Mouse (Mus musculus): ENCODE data around the gene Rgs7. TPM values are rescaled to one million over a fixed set of nuclear protein-coding genes. Genes with fewer than 3 reads are reported as not detected.

Rgs7 gene
- polyA plus RNA-seq, 1 experiment = 0.07 TPM

- H3K36me3 ChIP-seq (ENCODE audit: control insufficient read depth, insufficient read depth) = no peaks in the 10 kb centered on the region
- TF ChIP-seq FOSL1 (IDR thresholded peaks at IDR 0.05; ENCODE audit: insufficient read depth, low read length, poor library complexity, severe bottlenecking) (no peak), MYOG (IDR thresholded peaks at IDR 0.05; ENCODE audit: control insufficient read depth, extremely low read depth, insufficient read length) (no peak), MYOD1 (IDR thresholded peaks at IDR 0.05; ENCODE audit: control insufficient read depth, insufficient read length, low read depth) (no peak), CEBPB (IDR thresholded peaks at IDR 0.05; ENCODE audit: low read depth) (no peak), USF1 (IDR thresholded peaks at IDR 0.05; ENCODE audit: low read depth) (no peak), CTCF (IDR thresholded peaks at IDR 0.05; ENCODE audit: control insufficient read depth, insufficient read depth, insufficient read length) (no peak), MAX (IDR thresholded peaks at IDR 0.05) (no peak)
- H3K27me3 ChIP-seq (ENCODE audit: control insufficient read depth, insufficient read depth, insufficient read length) = no peaks in the 10 kb centered on the region
- H3K79me2 ChIP-seq (ENCODE audit: control insufficient read depth, insufficient read depth) = no peaks in the 10 kb centered on the region
- H3K79me3 ChIP-seq (ENCODE audit: low read depth) = no peaks in the 10 kb centered on the region
- no peak overlapping the region for H3ac ChIP-seq (ENCODE audit: control insufficient read depth, insufficient read length, low read depth)
- no peak overlapping the region for H3K4me3 ChIP-seq (ENCODE audit: insufficient read depth, poor library complexity, severe bottlenecking)
Observed at GRCm38 (mm10) chr1:175069758-175070290, 422.5 kb downstream of the Rgs7 start.

- Histone ChIP-seq H3K79me3 (ENCODE audit: low read depth) (no peaks in the 10 kb centered on the region), H3K27me3 (ENCODE audit: control insufficient read depth, insufficient read depth, insufficient read length) (no peaks in the 10 kb centered on the region), H3K4me3 (ENCODE audit: insufficient read depth, poor library complexity, severe bottlenecking) (no peak overlapping the region), H3K36me3 (ENCODE audit: control insufficient read depth, insufficient read depth) (no peaks in the 10 kb centered on the region), H3K79me2 (ENCODE audit: control insufficient read depth, insufficient read depth) (no peaks in the 10 kb centered on the region), H3ac (ENCODE audit: control insufficient read depth, insufficient read length, low read depth) (no peak overlapping the region)
- TF ChIP-seq USF1 (IDR thresholded peaks at IDR 0.05; ENCODE audit: low read depth) = no peak
- no peak for TF ChIP-seq CEBPB (IDR thresholded peaks at IDR 0.05; ENCODE audit: low read depth)
- no peak for TF ChIP-seq CTCF (IDR thresholded peaks at IDR 0.05; ENCODE audit: control insufficient read depth, insufficient read depth, insufficient read length)
- no peak for TF ChIP-seq FOSL1 (IDR thresholded peaks at IDR 0.05; ENCODE audit: insufficient read depth, low read length, poor library complexity, severe bottlenecking)
- no peak for TF ChIP-seq MAX (IDR thresholded peaks at IDR 0.05)
- no peak for TF ChIP-seq MYOD1 (IDR thresholded peaks at IDR 0.05; ENCODE audit: control insufficient read depth, insufficient read length, low read depth)
- TF ChIP-seq MYOG (IDR thresholded peaks at IDR 0.05; ENCODE audit: control insufficient read depth, extremely low read depth, insufficient read length) = no peak
Observed at GRCm38 (mm10) chr1:175049121-175049520, 443.2 kb downstream of the Rgs7 start.

- H3K79me2 ChIP-seq (ENCODE audit: control insufficient read depth, insufficient read depth) = no peaks in the 10 kb centered on the region
- H3ac ChIP-seq (ENCODE audit: control insufficient read depth, insufficient read length, low read depth) = no peak overlapping the region
- H3K4me3 ChIP-seq (ENCODE audit: insufficient read depth, poor library complexity, severe bottlenecking) = no peak overlapping the region
- no peak for TF ChIP-seq MYOD1 (IDR thresholded peaks at IDR 0.05; ENCODE audit: control insufficient read depth, insufficient read length, low read depth)
- TF ChIP-seq CEBPB (IDR thresholded peaks at IDR 0.05; ENCODE audit: low read depth) = no peak
- TF ChIP-seq MYOG (IDR thresholded peaks at IDR 0.05; ENCODE audit: control insufficient read depth, extremely low read depth, insufficient read length) = no peak
- TF ChIP-seq CTCF (IDR thresholded peaks at IDR 0.05; ENCODE audit: control insufficient read depth, insufficient read depth, insufficient read length) = no peak
- TF ChIP-seq FOSL1 (IDR thresholded peaks at IDR 0.05; ENCODE audit: insufficient read depth, low read length, poor library complexity, severe bottlenecking) = no peak
- no peak for TF ChIP-seq USF1 (IDR thresholded peaks at IDR 0.05; ENCODE audit: low read depth)
- TF ChIP-seq MAX (IDR thresholded peaks at IDR 0.05) = no peak
- no peaks in the 10 kb centered on the region for H3K27me3 ChIP-seq (ENCODE audit: control insufficient read depth, insufficient read depth, insufficient read length)
- H3K79me3 ChIP-seq (ENCODE audit: low read depth) = no peaks in the 10 kb centered on the region
- no peaks in the 10 kb centered on the region for H3K36me3 ChIP-seq (ENCODE audit: control insufficient read depth, insufficient read depth)
Observed at GRCm38 (mm10) chr1:175041167-175041817, 451.0 kb downstream of the Rgs7 start.

GRCm38 (mm10) chr1:175040038-175040437 is 452.3 kb downstream of the Rgs7 start:
- Histone ChIP-seq H3K79me3 (ENCODE audit: low read depth) (no peaks in the 10 kb centered on the region), H3K36me3 (ENCODE audit: control insufficient read depth, insufficient read depth) (no peaks in the 10 kb centered on the region), H3K4me3 (ENCODE audit: insufficient read depth, poor library complexity, severe bottlenecking) (no peak overlapping the region), H3ac (ENCODE audit: control insufficient read depth, insufficient read length, low read depth) (no peak overlapping the region), H3K79me2 (ENCODE audit: control insufficient read depth, insufficient read depth) (no peaks in the 10 kb centered on the region), H3K27me3 (ENCODE audit: control insufficient read depth, insufficient read depth, insufficient read length) (no peaks in the 10 kb centered on the region)
- TF ChIP-seq MYOD1 (IDR thresholded peaks at IDR 0.05; ENCODE audit: control insufficient read depth, insufficient read length, low read depth) = no peak
- no peak for TF ChIP-seq USF1 (IDR thresholded peaks at IDR 0.05; ENCODE audit: low read depth)
- TF ChIP-seq MYOG (IDR thresholded peaks at IDR 0.05; ENCODE audit: control insufficient read depth, extremely low read depth, insufficient read length) = no peak
- TF ChIP-seq MAX (IDR thresholded peaks at IDR 0.05) = no peak
- no peak for TF ChIP-seq CTCF (IDR thresholded peaks at IDR 0.05; ENCODE audit: control insufficient read depth, insufficient read depth, insufficient read length)
- no peak for TF ChIP-seq CEBPB (IDR thresholded peaks at IDR 0.05; ENCODE audit: low read depth)
- no peak for TF ChIP-seq FOSL1 (IDR thresholded peaks at IDR 0.05; ENCODE audit: insufficient read depth, low read length, poor library complexity, severe bottlenecking)

- no peaks in the 10 kb centered on the region for H3K27me3 ChIP-seq (ENCODE audit: control insufficient read depth, insufficient read depth, insufficient read length)
- H3K79me3 ChIP-seq (ENCODE audit: low read depth) = no peaks in the 10 kb centered on the region
- TF ChIP-seq CEBPB (IDR thresholded peaks at IDR 0.05; ENCODE audit: low read depth) (no peak), MAX (IDR thresholded peaks at IDR 0.05) (no peak), CTCF (IDR thresholded peaks at IDR 0.05; ENCODE audit: control insufficient read depth, insufficient read depth, insufficient read length) (no peak), MYOG (IDR thresholded peaks at IDR 0.05; ENCODE audit: control insufficient read depth, extremely low read depth, insufficient read length) (no peak), MYOD1 (IDR thresholded peaks at IDR 0.05; ENCODE audit: control insufficient read depth, insufficient read length, low read depth) (no peak), USF1 (IDR thresholded peaks at IDR 0.05; ENCODE audit: low read depth) (no peak), FOSL1 (IDR thresholded peaks at IDR 0.05; ENCODE audit: insufficient read depth, low read length, poor library complexity, severe bottlenecking) (no peak)
- H3ac ChIP-seq (ENCODE audit: control insufficient read depth, insufficient read length, low read depth) = no peak overlapping the region
- H3K79me2 ChIP-seq (ENCODE audit: control insufficient read depth, insufficient read depth) = no peaks in the 10 kb centered on the region
- no peaks in the 10 kb centered on the region for H3K36me3 ChIP-seq (ENCODE audit: control insufficient read depth, insufficient read depth)
- H3K4me3 ChIP-seq (ENCODE audit: insufficient read depth, poor library complexity, severe bottlenecking) = no peak overlapping the region
Observed at GRCm38 (mm10) chr1:175039567-175039966, 452.7 kb downstream of the Rgs7 start.

Measured in C2C12 (cell line).